Mouse (Mus musculus): ENCODE results near the gene Abraxas2. TPM values are rescaled to one million over a fixed set of nuclear protein-coding genes. Genes with fewer than 3 reads are reported as not detected.

The Abraxas2 gene
- total and polyA plus RNA-seq, 3 experiments: 30.1 to 31.1 TPM; not detected in 1

- TF ChIP-seq MAFK (IDR thresholded peaks at IDR 0.05; ENCODE audit: borderline replicate concordance, low read depth, low read length) (no peak), ELF1 (IDR thresholded peaks at IDR 0.05; ENCODE audit: low read depth, low read length) (no peak), NELFE (IDR thresholded peaks at IDR 0.05; ENCODE audit: low read depth, low read length) (no peak), MXI1 (IDR thresholded peaks at IDR 0.05; ENCODE audit: low read depth, low read length) (peak; percentile 55; the same call in 1 of the 2 replicates), TBP (IDR thresholded peaks at IDR 0.05; ENCODE audit: low read depth, low read length) (no peak), JUND (IDR thresholded peaks at IDR 0.05; ENCODE audit: low read depth, low read length) (no peak), NRF1 (IDR thresholded peaks at IDR 0.05; ENCODE audit: insufficient read depth, low read depth, low read length, poor library complexity, severe bottlenecking) (peak; percentile 62), RAD21 (IDR thresholded peaks at IDR 0.05; ENCODE audit: low read depth, low read length) (no peak)
Measured at GRCm38 (mm10) chr7:132811716-132812618, 47.1 kb upstream of the Abraxas2 start (continued).

- H3K4me1 ChIP-seq (ENCODE audit: control insufficient read depth in 1 of 2, insufficient read depth in 2 of 2, low read length in 2 of 2): peaks cover 2 to 5% of the 10 kb centered on the region in 2 experiments; a peak in 3 of 4 replicates
- peak overlapping the region; percentile 82 for H3K9ac ChIP-seq (ENCODE audit: control insufficient read depth, low read depth, low read length, poor library complexity, severe bottlenecking)
- H3K9me3 ChIP-seq (replicated peaks; ENCODE audit: insufficient read depth, low read length): no peaks in the 10 kb centered on the region
- DNase-seq (ENCODE audit: low read depth, low spot score): peak; percentile 86
- H3K27ac ChIP-seq (ENCODE audit: control insufficient read depth, low read depth, low read length): peak overlapping the region; percentile 89
- H3K27me3 ChIP-seq (ENCODE audit: control insufficient read depth in 1 of 2, insufficient read depth in 2 of 2, low read length in 2 of 2): no peaks in the 10 kb centered on the region
- peaks cover 0 to 6% of the 10 kb centered on the region in 2 experiments; a peak in 2 of 4 replicates for H3K36me3 ChIP-seq (ENCODE audit: control insufficient read depth in 1 of 2, insufficient read depth in 2 of 2, low read length in 2 of 2)
- H3K4me3 ChIP-seq (ENCODE audit: control insufficient read depth in 1 of 2, insufficient read depth in 1 of 2, low read depth in 2 of 2, low read length in 2 of 2): peak overlapping the region; percentile 74 to 91
- H3K79me2 ChIP-seq (ENCODE audit: control insufficient read depth, insufficient read depth, low read length, poor library complexity): peaks cover 42% of the 10 kb centered on the region
- no peak for TF ChIP-seq HCFC1 (IDR thresholded peaks at IDR 0.05; ENCODE audit: low read depth, low read length)
- no peak for TF ChIP-seq NRF1 (IDR thresholded peaks at IDR 0.05; ENCODE audit: insufficient read depth, low read depth, low read length, poor library complexity, severe bottlenecking)
- peak; percentile 74 for TF ChIP-seq ZNF384 (IDR thresholded peaks at IDR 0.05; ENCODE audit: low read depth, low read length)
- no peak for TF ChIP-seq USF2 (IDR thresholded peaks at IDR 0.05; ENCODE audit: borderline replicate concordance in 1 of 2, insufficient read depth in 1 of 2, low read depth in 1 of 2, low read length in 2 of 2)
- peak; percentile 58; the same call in 1 of the 2 replicates for TF ChIP-seq MYC (IDR thresholded peaks at IDR 0.05; ENCODE audit: low read depth, low read length)
- 0 out of 2 replicates have a peak, but pooled peaks have one; percentile 18 for TF ChIP-seq TBP (IDR thresholded peaks at IDR 0.05; ENCODE audit: low read depth, low read length)
- no peak for TF ChIP-seq MAFK (IDR thresholded peaks at IDR 0.05; ENCODE audit: borderline replicate concordance, low read depth, low read length)
- no peak for TF ChIP-seq RCOR1 (IDR thresholded peaks at IDR 0.05; ENCODE audit: low read depth, low read length)
- no peak for TF ChIP-seq GATA1 (IDR thresholded peaks at IDR 0.05; ENCODE audit: low read depth, low read length)
- no peak for TF ChIP-seq CTCF (IDR thresholded peaks at IDR 0.05 in 2 of 3, conservative IDR thresholded peaks at IDR 0.05 in 1 of 3; ENCODE audit: control insufficient read depth in 1 of 3, insufficient read depth in 1 of 3, low read depth in 2 of 3, low read length in 3 of 3, poor library complexity in 1 of 3, severe bottlenecking in 1 of 3)
- TF ChIP-seq NELFE (IDR thresholded peaks at IDR 0.05; ENCODE audit: low read depth, low read length): no peak; the same call in 1 of the 2 replicates
- 0 out of 2 replicates have a peak, but pooled peaks have one; percentile 32 for TF ChIP-seq ELF1 (IDR thresholded peaks at IDR 0.05; ENCODE audit: low read depth, low read length)
- TF ChIP-seq POLR2A (IDR thresholded peaks at IDR 0.05; ENCODE audit: control insufficient read depth in 1 of 2, insufficient read depth in 1 of 2, low read depth in 1 of 2, low read length in 2 of 2, poor library complexity in 1 of 2): peak; percentile 34 to 52; a peak in 2 of 4 replicates
- no peak; a peak in 1 of 4 replicates for TF ChIP-seq EP300 (IDR thresholded peaks at IDR 0.05; ENCODE audit: low read depth in 1 of 2, low read length in 2 of 2)
- TF ChIP-seq KAT2A (conservative IDR thresholded peaks at IDR 0.05; ENCODE audit: low read depth, low read length): no peak
- no peak for TF ChIP-seq CHD2 (IDR thresholded peaks at IDR 0.05; ENCODE audit: low read length)
- TF ChIP-seq ZMIZ1 (IDR thresholded peaks at IDR 0.05; ENCODE audit: low read depth, low read length): no peak
- TF ChIP-seq ZKSCAN1 (IDR thresholded peaks at IDR 0.05; ENCODE audit: low read depth, low read length): no peak
- no peak for TF ChIP-seq ZC3H11A (IDR thresholded peaks at IDR 0.05; ENCODE audit: low read depth, low read length)
- TF ChIP-seq MAX (IDR thresholded peaks at IDR 0.05; ENCODE audit: low read length): peak; percentile 66; the same call in 1 of the 2 replicates
- TF ChIP-seq TCF12 (IDR thresholded peaks at IDR 0.05; ENCODE audit: low read depth, low read length): no peak
- TF ChIP-seq POLR2AphosphoS5 (IDR thresholded peaks at IDR 0.05; ENCODE audit: borderline replicate concordance, low read depth, low read length): no peak
- no peak for TF ChIP-seq BHLHE40 (IDR thresholded peaks at IDR 0.05; ENCODE audit: borderline replicate concordance, low read depth, low read length)
- peak; percentile 42; the same call in 1 of the 2 replicates for TF ChIP-seq UBTF (IDR thresholded peaks at IDR 0.05; ENCODE audit: borderline replicate concordance, insufficient read depth, low read depth, low read length)
- TF ChIP-seq RAD21 (IDR thresholded peaks at IDR 0.05; ENCODE audit: low read depth, low read length): no peak
- no peak for TF ChIP-seq SMC3 (IDR thresholded peaks at IDR 0.05; ENCODE audit: low read depth, low read length)
- no peak for TF ChIP-seq TAL1 (IDR thresholded peaks at IDR 0.05; ENCODE audit: low read length)
Measured at GRCm38 (mm10) chr7:132812619-132813415, 46.2 kb upstream of the Abraxas2 start.
